Mouse (Mus musculus): ENCODE measurements around the gene Nr2f2. TPM values are rescaled to one million over a fixed set of nuclear protein-coding genes. Genes with fewer than 3 reads are reported as not detected.

Nr2f2 gene
- polyA plus RNA-seq, 1 experiment, result 28.9 TPM

- 2% methylated on average over 47 of the region's 47 CpGs for WGBS
- Histone ChIP-seq H3K4me3 (replicated peaks; ENCODE audit: insufficient read depth, low read depth, low read length) (no peak overlapping the region), H3K27ac (ENCODE audit: insufficient read depth, low read length) (no peak overlapping the region), H3K27me3 (ENCODE audit: control insufficient read depth, insufficient read depth, low read length) (peaks cover 8% of the 10 kb centered on the region; the same call in 1 of the 2 replicates), H3K4me1 (ENCODE audit: control insufficient read depth, insufficient read depth, low read length) (no peaks in the 10 kb centered on the region)
- no peak for DNase-seq
- TF ChIP-seq POLR2A (IDR thresholded peaks at IDR 0.05; ENCODE audit: borderline replicate concordance, insufficient read depth, low read length), result no peak
- no peak for TF ChIP-seq CTCF (IDR thresholded peaks at IDR 0.05; ENCODE audit: borderline replicate concordance, insufficient read depth, low read depth, low read length)
Measured at GRCm38 (mm10) chr7:70369731-70370551, 3.4 kb upstream of the Nr2f2 start.

- no peak overlapping the region for H3K27ac ChIP-seq (ENCODE audit: insufficient read depth, low read length)
- H3K27me3 ChIP-seq (ENCODE audit: control insufficient read depth, insufficient read depth, low read length), result peaks cover 8% of the 10 kb centered on the region; the same call in 1 of the 2 replicates
- 10% methylated on average over 37 of the region's 37 CpGs for WGBS
- DNase-seq, result no peak
- H3K4me3 ChIP-seq (replicated peaks; ENCODE audit: insufficient read depth, low read depth, low read length), result no peak overlapping the region
- no peak for TF ChIP-seq CTCF (IDR thresholded peaks at IDR 0.05; ENCODE audit: borderline replicate concordance, insufficient read depth, low read depth, low read length)
- no peak for TF ChIP-seq POLR2A (IDR thresholded peaks at IDR 0.05; ENCODE audit: borderline replicate concordance, insufficient read depth, low read length)
- H3K4me1 ChIP-seq (ENCODE audit: control insufficient read depth, insufficient read depth, low read length), result no peaks in the 10 kb centered on the region
Measured at GRCm38 (mm10) chr7:70369061-70369730, 2.7 kb upstream of the Nr2f2 start.

- Histone ChIP-seq H3K27me3 (ENCODE audit: control insufficient read depth, insufficient read depth, low read length) (peaks cover 8% of the 10 kb centered on the region; the same call in 1 of the 2 replicates), H3K4me3 (replicated peaks; ENCODE audit: insufficient read depth, low read depth, low read length) (no peak overlapping the region), H3K27ac (ENCODE audit: insufficient read depth, low read length) (no peak overlapping the region), H3K4me1 (ENCODE audit: control insufficient read depth, insufficient read depth, low read length) (no peaks in the 10 kb centered on the region)
- WGBS, result 35% methylated on average over 4 of the region's 4 CpGs
- DNase-seq, result no peak
- TF ChIP-seq POLR2A (IDR thresholded peaks at IDR 0.05; ENCODE audit: borderline replicate concordance, insufficient read depth, low read length) (no peak), CTCF (IDR thresholded peaks at IDR 0.05; ENCODE audit: borderline replicate concordance, insufficient read depth, low read depth, low read length) (no peak)
Measured at GRCm38 (mm10) chr7:70368751-70369060, 2.2 kb upstream of the Nr2f2 start.

- WGBS, result 37% methylated on average over 6 of the region's 6 CpGs
- peaks cover 10% of the 10 kb centered on the region; the same call in 1 of the 2 replicates for H3K27me3 ChIP-seq (ENCODE audit: control insufficient read depth, insufficient read depth, low read length)
- H3K27ac ChIP-seq (ENCODE audit: insufficient read depth, low read length), result no peak overlapping the region
- no peak for TF ChIP-seq POLR2A (IDR thresholded peaks at IDR 0.05; ENCODE audit: borderline replicate concordance, insufficient read depth, low read length)
- TF ChIP-seq CTCF (IDR thresholded peaks at IDR 0.05; ENCODE audit: borderline replicate concordance, insufficient read depth, low read depth, low read length), result no peak
- H3K4me1 ChIP-seq (ENCODE audit: control insufficient read depth, insufficient read depth, low read length), result no peaks in the 10 kb centered on the region
- H3K4me3 ChIP-seq (replicated peaks; ENCODE audit: insufficient read depth, low read depth, low read length), result no peak overlapping the region
- DNase-seq, result no peak
Measured at GRCm38 (mm10) chr7:70368268-70368655, 1.7 kb upstream of the Nr2f2 start.

- Histone ChIP-seq H3K27ac (ENCODE audit: insufficient read depth, low read length) (no peak overlapping the region), H3K4me3 (replicated peaks; ENCODE audit: insufficient read depth, low read depth, low read length) (no peak overlapping the region), H3K27me3 (ENCODE audit: control insufficient read depth, insufficient read depth, low read length) (peaks cover 11% of the 10 kb centered on the region; the same call in 1 of the 2 replicates), H3K4me1 (ENCODE audit: control insufficient read depth, insufficient read depth, low read length) (no peaks in the 10 kb centered on the region)
- no peak for TF ChIP-seq CTCF (IDR thresholded peaks at IDR 0.05; ENCODE audit: borderline replicate concordance, insufficient read depth, low read depth, low read length)
- no peak for TF ChIP-seq POLR2A (IDR thresholded peaks at IDR 0.05; ENCODE audit: borderline replicate concordance, insufficient read depth, low read length)
- no peak for DNase-seq
- WGBS, result 34% methylated on average over 16 of the region's 16 CpGs
Measured at GRCm38 (mm10) chr7:70367591-70368267, 1.2 kb upstream of the Nr2f2 start.

- no peak overlapping the region for H3K27ac ChIP-seq (ENCODE audit: insufficient read depth, low read length)
- no peak for DNase-seq
- H3K4me1 ChIP-seq (ENCODE audit: control insufficient read depth, insufficient read depth, low read length), result no peaks in the 10 kb centered on the region
- 29% methylated on average over 1 of the region's 1 CpGs for WGBS
- H3K27me3 ChIP-seq (ENCODE audit: control insufficient read depth, insufficient read depth, low read length), result peaks cover 12% of the 10 kb centered on the region; the same call in 1 of the 2 replicates
- no peak for TF ChIP-seq CTCF (IDR thresholded peaks at IDR 0.05; ENCODE audit: borderline replicate concordance, insufficient read depth, low read depth, low read length)
- no peak for TF ChIP-seq POLR2A (IDR thresholded peaks at IDR 0.05; ENCODE audit: borderline replicate concordance, insufficient read depth, low read length)
- no peak overlapping the region for H3K4me3 ChIP-seq (replicated peaks; ENCODE audit: insufficient read depth, low read depth, low read length)
Measured at GRCm38 (mm10) chr7:70366808-70367095, 217 bp upstream of the Nr2f2 start.

- Histone ChIP-seq H3K4me3 (replicated peaks; ENCODE audit: insufficient read depth, low read depth, low read length) (peak overlapping the region; percentile 51), H3K27me3 (ENCODE audit: control insufficient read depth, insufficient read depth, low read length) (peaks cover 10% of the 10 kb centered on the region; the same call in 1 of the 2 replicates), H3K27ac (ENCODE audit: insufficient read depth, low read length) (no peak overlapping the region), H3K4me1 (ENCODE audit: control insufficient read depth, insufficient read depth, low read length) (no peaks in the 10 kb centered on the region)
- 4% methylated on average over 17 of the region's 17 CpGs for whole genome bisulfite sequencing
- TF ChIP-seq CTCF (IDR thresholded peaks at IDR 0.05; ENCODE audit: borderline replicate concordance, insufficient read depth, low read depth, low read length) (no peak), POLR2A (IDR thresholded peaks at IDR 0.05; ENCODE audit: borderline replicate concordance, insufficient read depth, low read length) (no peak)
- DNase-seq, result no peak
Measured at GRCm38 (mm10) chr7:70365401-70365811, 1.1 kb downstream of the Nr2f2 start.
